Mouse (Mus musculus): Measurements from ENCODE around the gene Pfn1. TPM values are rescaled to one million over a fixed set of nuclear protein-coding genes. Genes with fewer than 3 reads are reported as not detected.
A peak's percentile ranks its signal among the peaks of the same experiment; 100 is the strongest.

The Pfn1 gene
- polyA plus RNA-seq, 1 experiment from 2014 or later = 1,672 TPM

- 91% methylated on average over 12 of the region's 12 CpGs for WGBS
- Histone ChIP-seq H3K4me1 (peaks cover 42% of the 10 kb centered on the region), H3K36me3 (peaks cover 53% of the 10 kb centered on the region), H3K4me3 (peak overlapping the region; percentile 88), H3K9ac (peak overlapping the region; percentile 94), H3K27ac (0 out of 2 replicates have a peak overlapping the region, but pooled peaks have one; percentile 93), H3K4me2 (peak overlapping the region; percentile 92), H3K27me3 (no peaks in the 10 kb centered on the region), H3K9me3 (no peaks in the 10 kb centered on the region)
- ATAC-seq (ENCODE audit: insufficient number of reproducible peaks, insufficient read depth, low FRiP score, low TSS enrichment, low read depth) = no peak
Measured at GRCm38 (mm10) chr11:70645461-70646258, 8.8 kb downstream of the Pfn1 start.

GRCm38 (mm10) chr11:70644564-70645103 lies 9.8 kb downstream of the Pfn1 start:
- Histone ChIP-seq H3K4me3 (no peak overlapping the region), H3K4me2 (no peak overlapping the region), H3K27me3 (no peaks in the 10 kb centered on the region), H3K9ac (no peak overlapping the region), H3K9me3 (no peaks in the 10 kb centered on the region), H3K4me1 (peaks cover 34% of the 10 kb centered on the region), H3K27ac (no peak overlapping the region), H3K36me3 (peaks cover 43% of the 10 kb centered on the region)
- ATAC-seq (ENCODE audit: insufficient number of reproducible peaks, insufficient read depth, low FRiP score, low TSS enrichment, low read depth) = no peak
- 94% methylated on average over 8 of the region's 8 CpGs for WGBS

GRCm38 (mm10) chr11:70643051-70643450 lies 11.4 kb downstream of the Pfn1 start:
- H3K4me3 ChIP-seq = no peak overlapping the region
- ATAC-seq (ENCODE audit: insufficient number of reproducible peaks, insufficient read depth, low FRiP score, low TSS enrichment, low read depth) = no peak

GRCm38 (mm10) chr11:70641241-70641640 lies 13.2 kb downstream of the Pfn1 start:
- peaks cover 14% of the 10 kb centered on the region for H3K4me1 ChIP-seq
- H3K4me2 ChIP-seq = no peak overlapping the region
- H3K36me3 ChIP-seq = peaks cover 28% of the 10 kb centered on the region
- no peak for ATAC-seq (ENCODE audit: insufficient number of reproducible peaks, insufficient read depth, low FRiP score, low TSS enrichment, low read depth)
- 85% methylated on average over 7 of the region's 7 CpGs for WGBS
- H3K27me3 ChIP-seq = no peaks in the 10 kb centered on the region
- H3K27ac ChIP-seq = no peak overlapping the region
- H3K9ac ChIP-seq = no peak overlapping the region
- H3K4me3 ChIP-seq = no peak overlapping the region
- no peaks in the 10 kb centered on the region for H3K9me3 ChIP-seq

More at GRCm38 (mm10) chr11:70643051-70643450, 11.4 kb downstream of the Pfn1 start:
- Histone ChIP-seq H3K4me1 (peaks cover 18% of the 10 kb centered on the region), H3K27me3 (no peaks in the 10 kb centered on the region), H3K4me2 (no peak overlapping the region), H3K9ac (no peak overlapping the region), H3K27ac (no peak overlapping the region), H3K36me3 (peaks cover 28% of the 10 kb centered on the region), H3K9me3 (no peaks in the 10 kb centered on the region)
- WGBS = 92% methylated on average over 6 of the region's 6 CpGs

- Histone ChIP-seq H3K9me3 (no peaks in the 10 kb centered on the region), H3K27ac (no peak overlapping the region), H3K36me3 (peaks cover 20% of the 10 kb centered on the region), H3K4me3 (no peak overlapping the region), H3K4me2 (no peak overlapping the region), H3K4me1 (peaks cover under 1% of the 10 kb centered on the region; the same call in 1 of the 2 replicates), H3K9ac (no peak overlapping the region), H3K27me3 (no peaks in the 10 kb centered on the region)
- no peak for ATAC-seq (ENCODE audit: insufficient number of reproducible peaks, insufficient read depth, low FRiP score, low TSS enrichment, low read depth)
- 84% methylated on average over 8 of the region's 8 CpGs for WGBS
Measured at GRCm38 (mm10) chr11:70639976-70640375, 14.5 kb downstream of the Pfn1 start.

GRCm38 (mm10) chr11:70638714-70639278 lies 15.6 kb downstream of the Pfn1 start, which contains the start of gene Gp1ba:
Gene Gp1ba (plus strand): TSS chr11:70639122.
- no peaks in the 10 kb centered on the region for H3K4me1 ChIP-seq
- no peak within 1 kb of the TSS for H3K9ac ChIP-seq
- H3K4me3 ChIP-seq = no peak within 1 kb of the TSS
- H3K9me3 ChIP-seq = no peaks in the 10 kb centered on the region
- no peaks in the 10 kb centered on the region for H3K27me3 ChIP-seq
- no peak within 1 kb of the TSS for H3K27ac ChIP-seq
- WGBS = 52% methylated on average over 5 of the region's 5 CpGs
- ATAC-seq (ENCODE audit: insufficient number of reproducible peaks, insufficient read depth, low FRiP score, low TSS enrichment, low read depth) = no peak
- peaks cover 9% of the 10 kb centered on the region; the same call in 1 of the 2 replicates for H3K36me3 ChIP-seq
- H3K4me2 ChIP-seq = no peak within 1 kb of the TSS

GRCm38 (mm10) chr11:70638293-70638692 lies 16.2 kb downstream of the Pfn1 start:
- WGBS = 87% methylated on average over 1 of the region's 1 CpGs
- no peaks in the 10 kb centered on the region for H3K9me3 ChIP-seq
- H3K36me3 ChIP-seq = 0 out of 2 replicates have a peak, but pooled peaks cover 6% of the 10 kb centered on the region
- H3K4me3 ChIP-seq = no peak overlapping the region
- no peak overlapping the region for H3K27ac ChIP-seq
- ATAC-seq (ENCODE audit: insufficient number of reproducible peaks, insufficient read depth, low FRiP score, low TSS enrichment, low read depth) = no peak
- H3K4me1 ChIP-seq = no peaks in the 10 kb centered on the region
- H3K9ac ChIP-seq = no peak overlapping the region
- no peaks in the 10 kb centered on the region for H3K27me3 ChIP-seq
- no peak overlapping the region for H3K4me2 ChIP-seq

- 89% methylated on average over 1 of the region's 1 CpGs for WGBS
Measured at GRCm38 (mm10) chr11:70637764-70638163, 16.7 kb downstream of the Pfn1 start.

GRCm38 (mm10) chr11:70635601-70636000 lies 18.8 kb downstream of the Pfn1 start:
- 77% methylated on average over 4 of the region's 4 CpGs for WGBS
- no peak overlapping the region for H3K27ac ChIP-seq
- no peaks in the 10 kb centered on the region for H3K4me1 ChIP-seq
- no peak overlapping the region for H3K4me3 ChIP-seq
- H3K4me2 ChIP-seq = no peak overlapping the region
- no peaks in the 10 kb centered on the region for H3K36me3 ChIP-seq
- no peaks in the 10 kb centered on the region for H3K27me3 ChIP-seq
- no peak for ATAC-seq (ENCODE audit: insufficient number of reproducible peaks, insufficient read depth, low FRiP score, low TSS enrichment, low read depth)
- no peaks in the 10 kb centered on the region for H3K9me3 ChIP-seq
- H3K9ac ChIP-seq = no peak overlapping the region

More at GRCm38 (mm10) chr11:70637764-70638163, 16.7 kb downstream of the Pfn1 start:
- Histone ChIP-seq H3K36me3 (0 out of 2 replicates have a peak, but pooled peaks cover 1% of the 10 kb centered on the region), H3K4me2 (no peak overlapping the region), H3K27ac (no peak overlapping the region), H3K9ac (no peak overlapping the region), H3K27me3 (no peaks in the 10 kb centered on the region), H3K9me3 (no peaks in the 10 kb centered on the region), H3K4me1 (no peaks in the 10 kb centered on the region), H3K4me3 (no peak overlapping the region)
- ATAC-seq (ENCODE audit: insufficient number of reproducible peaks, insufficient read depth, low FRiP score, low TSS enrichment, low read depth) = no peak

- no peak for ATAC-seq (ENCODE audit: insufficient number of reproducible peaks, insufficient read depth, low FRiP score, low TSS enrichment, low read depth)
- no peak overlapping the region for H3K9ac ChIP-seq
- no peak overlapping the region for H3K4me2 ChIP-seq
- no peaks in the 10 kb centered on the region for H3K4me1 ChIP-seq
- WGBS = 71% methylated on average over 7 of the region's 7 CpGs
- H3K27ac ChIP-seq = no peak overlapping the region
- no peaks in the 10 kb centered on the region for H3K36me3 ChIP-seq
- no peaks in the 10 kb centered on the region for H3K9me3 ChIP-seq
- H3K27me3 ChIP-seq = no peaks in the 10 kb centered on the region
- H3K4me3 ChIP-seq = no peak overlapping the region
Measured at GRCm38 (mm10) chr11:70630129-70630528, 24.3 kb downstream of the Pfn1 start.

- no peak overlapping the region for H3K4me3 ChIP-seq
- H3K27me3 ChIP-seq = no peaks in the 10 kb centered on the region
- 48% methylated on average over 5 of the region's 5 CpGs for WGBS
- no peaks in the 10 kb centered on the region for H3K4me1 ChIP-seq
- H3K9ac ChIP-seq = no peak overlapping the region
- H3K4me2 ChIP-seq = no peak overlapping the region
- no peak overlapping the region for H3K27ac ChIP-seq
- no peak for ATAC-seq (ENCODE audit: insufficient number of reproducible peaks, insufficient read depth, low FRiP score, low TSS enrichment, low read depth)
- H3K36me3 ChIP-seq = no peaks in the 10 kb centered on the region
- H3K9me3 ChIP-seq = no peaks in the 10 kb centered on the region
Measured at GRCm38 (mm10) chr11:70629557-70629956, 24.9 kb downstream of the Pfn1 start.
